Mouse (Mus musculus) midbrain, postnatal 0 days (tissue): ENCODE data around the gene Slc16a2. TPM values are rescaled to one million over a fixed set of nuclear protein-coding genes. Genes with fewer than 3 reads are reported as not detected.

Source experiments
- ATAC-seq: fragments of 200-750 bp; cut with Nextera tagmentation; 2 replicates; pipeline ENCODE4 v1.8.0; 2017; ENCODE audit warnings: moderate number of reproducible peaks, mild to moderate bottlenecking, moderate TSS enrichment, moderate library complexity; ENCODE audit not compliant: low FRiP score
- DNase-seq: peaks from one replicate; pipeline ENCODE4 v3.0.0-alpha.2; 2015; ENCODE audit warnings: low spot score
- H3K27ac ChIP-seq: fragments of 300-500 bp; sonication (generic); 2 replicates; pipeline ENCODE4 v1.5.1; 2014; ENCODE audit warnings: low read depth, mild to moderate bottlenecking, low read length, mixed read lengths
- H3K27me3 ChIP-seq: fragments of 300-500 bp; sonication (generic); 2 replicates; pipeline ENCODE4 v1.6.1; 2014; ENCODE audit warnings: low read length, control low read depth, mixed read lengths; ENCODE audit not compliant: insufficient read depth
- H3K36me3 ChIP-seq: fragments of 300-500 bp; sonication (generic); 2 replicates; pipeline ENCODE4 v1.6.1; 2014; ENCODE audit warnings: low read length, control low read depth, mixed read lengths; ENCODE audit not compliant: insufficient read depth
- H3K4me1 ChIP-seq: fragments of 300-500 bp; sonication (generic); 2 replicates; pipeline ENCODE4 v1.6.1; 2014; ENCODE audit warnings: mild to moderate bottlenecking, control low read depth, antibody characterized with exemption, low read length, mixed read lengths; ENCODE audit not compliant: insufficient read depth
- H3K4me2 ChIP-seq: fragments of 300-500 bp; sonication (generic); 2 replicates; pipeline ENCODE4 v1.6.1; 2014; ENCODE audit warnings: low read depth, mild to moderate bottlenecking, low read length, mixed read lengths; ENCODE audit not compliant: poor library complexity, severe bottlenecking
- H3K4me3 ChIP-seq: fragments of 300-500 bp; sonication (generic); 2 replicates; pipeline ENCODE4 v1.5.1; 2014; ENCODE audit warnings: low read depth, mild to moderate bottlenecking, low read length, moderate library complexity
- H3K9ac ChIP-seq: fragments of 300-500 bp; sonication (generic); replicated peaks from 2 replicates; pipeline ENCODE4 v1.6.1; 2014; ENCODE audit warnings: mild to moderate bottlenecking, low read length, moderate library complexity, mixed read lengths; ENCODE audit not compliant: poor library complexity, severe bottlenecking
- H3K9me3 ChIP-seq: fragments of 300-500 bp; sonication (generic); 2 replicates; pipeline ENCODE4 v1.6.1; 2016; ENCODE audit warnings: low read length, control low read depth
- CTCF ChIP-seq: IDR thresholded peaks from 2 replicates; pipeline ENCODE4 v1.5.1; 2016; ENCODE audit warnings: antibody characterized with exemption, mild to moderate bottlenecking
- WGBS: fragments of 180-500 bp; shearing (Covaris S2); extraction: QIAGEN DNeasy Blood & Tissue Kit; methylation state at CpG from one replicate; pipeline ENCODE4 v1.1.7; 2014; 5-methylcytosine and 5-hydroxymethylcytosine counted together
- polyA plus RNA-seq: library from polyadenylated mRNA; unstranded; fragments of >200 nt; fragmentation: Nextera tagmentation; extraction: Ambion mirVana; gene quantifications from 2 replicates; pipeline ENCODE4 v1.2.1, GENCODE M21; 2015
- total RNA-seq: library from RNA; depleted of rRNA; stranded (reverse); fragments of >200 nt; gene quantifications from 2 replicates; pipeline ENCODE4 v1.2.3, GENCODE M21; 2014

The Slc16a2 gene
- total and polyA plus RNA-seq, 2 experiments from 2014 or later, result 25.3 to 48.4 TPM

DNA sequence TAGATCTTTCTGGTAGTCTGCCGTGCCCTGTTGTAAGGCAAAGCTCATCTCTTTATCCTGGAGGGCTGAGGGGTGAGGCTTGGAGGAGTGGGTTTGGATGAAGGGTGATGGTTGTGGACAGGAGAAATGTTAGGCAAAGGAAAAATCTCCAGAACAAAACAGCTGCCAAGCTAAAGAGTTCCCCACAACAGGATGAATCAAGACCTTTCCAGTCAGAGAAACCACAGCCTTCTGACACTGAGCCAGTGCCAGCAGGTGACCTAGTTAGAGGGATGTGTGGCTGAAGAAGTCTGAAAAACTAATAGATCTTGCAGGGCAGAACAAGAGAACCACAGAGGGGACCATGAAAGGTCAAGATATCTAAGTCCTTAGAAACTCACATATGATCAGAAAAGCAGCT lies 24.8 kb downstream of the Slc16a2 start:
- no peak for ATAC-seq
- WGBS, result 100% methylated on average over 1 of the region's 1 CpGs

DNA sequence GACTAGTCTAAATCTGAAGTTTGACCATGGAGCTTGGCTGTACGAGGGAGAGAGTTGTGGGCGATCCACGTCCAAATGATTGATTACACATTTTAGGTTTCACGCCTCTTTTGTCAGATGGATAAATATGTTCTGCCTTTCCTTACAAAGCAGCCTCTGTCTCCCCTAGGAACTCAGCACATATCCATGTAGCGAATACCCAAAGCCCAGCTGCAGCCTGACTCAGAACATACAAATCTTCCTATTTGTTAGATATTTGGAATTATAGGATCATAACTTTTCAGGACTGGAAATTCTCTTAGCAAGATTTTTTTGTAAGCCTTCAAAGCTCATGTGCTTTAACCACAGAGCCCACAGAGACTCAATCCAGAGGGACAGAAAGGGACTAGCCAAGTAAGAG lies 26.3 kb downstream of the Slc16a2 start:
- no peak for ATAC-seq
- Histone ChIP-seq H3K9me3 (no peaks in the 10 kb centered on the region), H3K4me2 (no peak overlapping the region), H3K4me1 (no peaks in the 10 kb centered on the region; the same call in 1 of the 2 replicates), H3K9ac (no peak overlapping the region), H3K27me3 (peaks cover 37% of the 10 kb centered on the region; the same call in 1 of the 2 replicates), H3K27ac (no peak overlapping the region), H3K36me3 (no peaks in the 10 kb centered on the region), H3K4me3 (no peak overlapping the region)
- DNase-seq, result no peak
- TF ChIP-seq CTCF, result no peak
- WGBS, result 85% methylated on average over 5 of the region's 5 CpGs

More for the DNA sequence above, 24.8 kb downstream of the Slc16a2 start:
- no peak for DNase-seq
- no peak for TF ChIP-seq CTCF
- no peak overlapping the region for H3K27ac ChIP-seq
- no peak overlapping the region for H3K4me2 ChIP-seq
- H3K36me3 ChIP-seq, result no peaks in the 10 kb centered on the region
- no peak overlapping the region for H3K9ac ChIP-seq
- peaks cover 28% of the 10 kb centered on the region; the same call in 1 of the 2 replicates for H3K27me3 ChIP-seq
- no peak overlapping the region for H3K4me3 ChIP-seq
- no peaks in the 10 kb centered on the region for H3K9me3 ChIP-seq
- no peaks in the 10 kb centered on the region; the same call in 1 of the 2 replicates for H3K4me1 ChIP-seq

DNA sequence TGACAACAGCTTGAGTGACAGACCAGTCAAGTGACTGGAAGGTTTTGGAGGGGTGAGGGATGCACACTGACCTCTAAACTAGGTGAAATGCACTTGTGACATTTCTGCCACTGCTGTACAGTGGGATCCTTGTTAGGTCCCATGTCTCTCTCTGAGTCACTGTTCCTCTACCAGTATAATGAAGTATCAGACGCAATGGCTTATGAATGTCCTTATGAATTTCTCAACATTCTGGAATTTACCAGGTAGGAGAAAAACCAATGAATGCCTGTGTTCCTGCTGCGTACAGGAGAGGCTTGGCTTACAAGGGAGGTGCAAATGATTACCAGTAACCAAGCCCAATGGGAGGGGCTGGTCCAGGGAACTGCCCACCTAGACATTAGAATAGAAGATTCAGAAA lies 30.5 kb downstream of the Slc16a2 start:
- no peaks in the 10 kb centered on the region for H3K36me3 ChIP-seq
- no peaks in the 10 kb centered on the region for H3K4me1 ChIP-seq
- 84% methylated on average over 2 of the region's 2 CpGs for WGBS
- ATAC-seq (no peak), DNase-seq (no peak)
- TF ChIP-seq CTCF, result no peak
- no peak overlapping the region for H3K9ac ChIP-seq
- peaks cover 16% of the 10 kb centered on the region; the same call in 1 of the 2 replicates for H3K27me3 ChIP-seq
- H3K9me3 ChIP-seq, result no peaks in the 10 kb centered on the region
- no peak overlapping the region for H3K4me3 ChIP-seq
- no peak overlapping the region for H3K27ac ChIP-seq
- no peak overlapping the region for H3K4me2 ChIP-seq

DNA sequence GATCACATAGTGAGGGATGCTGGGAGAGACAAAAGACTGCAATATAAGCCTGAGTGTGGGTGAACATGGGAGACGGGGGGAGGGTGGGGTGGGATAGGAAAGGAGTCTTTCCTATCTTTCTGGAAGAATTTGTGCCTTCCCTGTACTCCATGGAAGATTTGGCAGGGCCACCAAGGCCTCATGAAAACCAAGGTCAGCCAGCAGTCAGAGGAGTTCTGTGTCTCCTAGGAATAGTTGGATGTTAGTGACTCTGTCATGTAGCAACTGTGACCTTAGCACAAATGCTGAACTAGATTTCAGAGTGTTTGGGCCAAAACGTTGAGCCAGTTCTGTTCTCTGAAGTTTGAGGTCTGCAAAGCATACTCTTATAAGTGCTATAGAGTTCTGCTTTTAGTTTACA lies 36.1 kb downstream of the Slc16a2 start:
- H3K27ac ChIP-seq, result no peak overlapping the region
- TF ChIP-seq CTCF, result no peak
- no peak for DNase-seq
- WGBS, result 62% methylated on average over 2 of the region's 2 CpGs
- no peaks in the 10 kb centered on the region for H3K4me1 ChIP-seq
- ATAC-seq, result no peak
- no peaks in the 10 kb centered on the region for H3K36me3 ChIP-seq
- no peak overlapping the region for H3K4me2 ChIP-seq
- H3K27me3 ChIP-seq, result peaks cover 7% of the 10 kb centered on the region; the same call in 1 of the 2 replicates
- no peaks in the 10 kb centered on the region for H3K9me3 ChIP-seq
- no peak overlapping the region for H3K4me3 ChIP-seq
- no peak overlapping the region for H3K9ac ChIP-seq

- no peaks in the 10 kb centered on the region for H3K36me3 ChIP-seq
- DNase-seq (no peak), ATAC-seq (no peak)
- no peaks in the 10 kb centered on the region for H3K4me1 ChIP-seq
- H3K27me3 ChIP-seq, result peaks cover 17% of the 10 kb centered on the region; the same call in 1 of the 2 replicates
- no peak for TF ChIP-seq CTCF
- no peak overlapping the region for H3K9ac ChIP-seq
- H3K4me3 ChIP-seq, result no peak overlapping the region
- no peaks in the 10 kb centered on the region for H3K9me3 ChIP-seq
- no peak overlapping the region for H3K4me2 ChIP-seq
- H3K27ac ChIP-seq, result no peak overlapping the region
Observed at GRCm38 (mm10) chrX:103776412-103776811, 45.4 kb downstream of the Slc16a2 start.

GRCm38 (mm10) chrX:103746197-103746596 lies 75.6 kb downstream of the Slc16a2 start:
- Histone ChIP-seq H3K4me3 (no peak overlapping the region), H3K4me1 (no peaks in the 10 kb centered on the region), H3K36me3 (no peaks in the 10 kb centered on the region), H3K9ac (no peak overlapping the region), H3K27me3 (no peaks in the 10 kb centered on the region; the same call in 1 of the 2 replicates), H3K4me2 (no peak overlapping the region), H3K9me3 (no peaks in the 10 kb centered on the region), H3K27ac (no peak overlapping the region)
- no peak for TF ChIP-seq CTCF
- WGBS, result 90% methylated on average over 1 of the region's 1 CpGs
- ATAC-seq (no peak), DNase-seq (no peak)
